Mouse (Mus musculus): Measurements from ENCODE around the gene Gm21833. TPM values are rescaled to one million over a fixed set of nuclear protein-coding genes. Genes with fewer than 3 reads are reported as not detected.
"Not testable (repeated sequence)": the region's sequence is repeated elsewhere in the genome, so short reads cannot be mapped to it uniquely, and the experiment has no call there.

The Gm21833 gene
- polyA plus RNA-seq (2015; fragmentation: Nextera tagmentation; extraction: Ambion mirVana): not detected in 2 replicates

GRCm38 (mm10) chr16:82828082-82828481 is at the start of gene Gm21833:
Gm21833 (plus strand) TSS chr16:82828382.
- not testable (repeated sequence) for H3K27me3 ChIP-seq (replicated peaks; ENCODE audit: control insufficient read depth, insufficient read depth, low read length); H3K9me3 ChIP-seq (ENCODE audit: control insufficient read depth, low read length); H3K4me2 ChIP-seq (ENCODE audit: low read length); H3K36me3 ChIP-seq (ENCODE audit: control insufficient read depth, insufficient read depth); H3K9ac ChIP-seq (replicated peaks; ENCODE audit: low read depth, low read length); H3K4me3 ChIP-seq (replicated peaks; ENCODE audit: low read length); ATAC-seq; H3K27ac ChIP-seq (ENCODE audit: low read length); H3K4me1 ChIP-seq (replicated peaks; ENCODE audit: control insufficient read depth, insufficient read depth, low read length)
- WGBS: 90% methylated on average over 2 of the region's 2 CpGs

- ATAC-seq: no peak
- Histone ChIP-seq H3K4me1 (replicated peaks; ENCODE audit: control insufficient read depth, insufficient read depth, low read length) (no peaks in the 10 kb centered on the region), H3K4me3 (replicated peaks; ENCODE audit: low read length) (no peak overlapping the region), H3K4me2 (ENCODE audit: low read length) (no peak overlapping the region), H3K27me3 (replicated peaks; ENCODE audit: control insufficient read depth, insufficient read depth, low read length) (no peaks in the 10 kb centered on the region), H3K9ac (replicated peaks; ENCODE audit: low read depth, low read length) (no peak overlapping the region), H3K36me3 (ENCODE audit: control insufficient read depth, insufficient read depth) (no peaks in the 10 kb centered on the region), H3K9me3 (ENCODE audit: control insufficient read depth, low read length) (no peaks in the 10 kb centered on the region), H3K27ac (ENCODE audit: low read length) (no peak overlapping the region)
These were observed 38.7 kb upstream of the Gm21833 start for GRCm38 (mm10) chr16:82789521-82789920.

GRCm38 (mm10) chr16:82796489-82796888 is 31.7 kb upstream of the Gm21833 start:
- Histone ChIP-seq H3K4me2 (ENCODE audit: low read length) (no peak overlapping the region), H3K4me1 (replicated peaks; ENCODE audit: control insufficient read depth, insufficient read depth, low read length) (no peaks in the 10 kb centered on the region), H3K36me3 (ENCODE audit: control insufficient read depth, insufficient read depth) (no peaks in the 10 kb centered on the region), H3K9ac (replicated peaks; ENCODE audit: low read depth, low read length) (no peak overlapping the region), H3K27ac (ENCODE audit: low read length) (no peak overlapping the region), H3K9me3 (ENCODE audit: control insufficient read depth, low read length) (no peaks in the 10 kb centered on the region), H3K4me3 (replicated peaks; ENCODE audit: low read length) (no peak overlapping the region), H3K27me3 (replicated peaks; ENCODE audit: control insufficient read depth, insufficient read depth, low read length) (no peaks in the 10 kb centered on the region)
- ATAC-seq: no peak
- 89% methylated on average over 4 of the region's 4 CpGs for WGBS

GRCm38 (mm10) chr16:82815255-82815654 is 12.9 kb upstream of the Gm21833 start:
- no peak overlapping the region for H3K4me2 ChIP-seq (ENCODE audit: low read length)
- no peaks in the 10 kb centered on the region for H3K4me1 ChIP-seq (replicated peaks; ENCODE audit: control insufficient read depth, insufficient read depth, low read length)
- H3K9me3 ChIP-seq (ENCODE audit: control insufficient read depth, low read length): no peaks in the 10 kb centered on the region
- no peak overlapping the region for H3K27ac ChIP-seq (ENCODE audit: low read length)
- H3K27me3 ChIP-seq (replicated peaks; ENCODE audit: control insufficient read depth, insufficient read depth, low read length): no peaks in the 10 kb centered on the region
- no peak overlapping the region for H3K4me3 ChIP-seq (replicated peaks; ENCODE audit: low read length)
- no peak overlapping the region for H3K9ac ChIP-seq (replicated peaks; ENCODE audit: low read depth, low read length)
- H3K36me3 ChIP-seq (ENCODE audit: control insufficient read depth, insufficient read depth): no peaks in the 10 kb centered on the region
- no peak for ATAC-seq

- Histone ChIP-seq H3K9me3 (ENCODE audit: control insufficient read depth, low read length) (no peaks in the 10 kb centered on the region), H3K4me1 (replicated peaks; ENCODE audit: control insufficient read depth, insufficient read depth, low read length) (no peaks in the 10 kb centered on the region), H3K9ac (replicated peaks; ENCODE audit: low read depth, low read length) (no peak overlapping the region), H3K36me3 (ENCODE audit: control insufficient read depth, insufficient read depth) (no peaks in the 10 kb centered on the region), H3K4me2 (ENCODE audit: low read length) (no peak overlapping the region), H3K27me3 (replicated peaks; ENCODE audit: control insufficient read depth, insufficient read depth, low read length) (no peaks in the 10 kb centered on the region), H3K27ac (ENCODE audit: low read length) (no peak overlapping the region), H3K4me3 (replicated peaks; ENCODE audit: low read length) (no peak overlapping the region)
- WGBS: 24% methylated on average over 2 of the region's 2 CpGs
- ATAC-seq: peak; percentile 78
These were observed 11.6 kb upstream of the Gm21833 start for GRCm38 (mm10) chr16:82816615-82817014.

- no peak overlapping the region for H3K27ac ChIP-seq (ENCODE audit: low read length)
- WGBS: 76% methylated on average over 2 of the region's 2 CpGs
- no peaks in the 10 kb centered on the region for H3K36me3 ChIP-seq (ENCODE audit: control insufficient read depth, insufficient read depth)
- no peak overlapping the region for H3K4me3 ChIP-seq (replicated peaks; ENCODE audit: low read length)
- H3K4me2 ChIP-seq (ENCODE audit: low read length): no peak overlapping the region
- no peaks in the 10 kb centered on the region for H3K27me3 ChIP-seq (replicated peaks; ENCODE audit: control insufficient read depth, insufficient read depth, low read length)
- H3K4me1 ChIP-seq (replicated peaks; ENCODE audit: control insufficient read depth, insufficient read depth, low read length): no peaks in the 10 kb centered on the region
- ATAC-seq: no peak
- no peak overlapping the region for H3K9ac ChIP-seq (replicated peaks; ENCODE audit: low read depth, low read length)
- H3K9me3 ChIP-seq (ENCODE audit: control insufficient read depth, low read length): no peaks in the 10 kb centered on the region
These were observed 27.6 kb downstream of the Gm21833 start for GRCm38 (mm10) chr16:82855752-82856151.

GRCm38 (mm10) chr16:82864590-82864989 is 36.4 kb downstream of the Gm21833 start:
- 67% methylated on average over 7 of the region's 7 CpGs for WGBS
- H3K27me3 ChIP-seq (replicated peaks; ENCODE audit: control insufficient read depth, insufficient read depth, low read length): no peaks in the 10 kb centered on the region
- H3K4me1 ChIP-seq (replicated peaks; ENCODE audit: control insufficient read depth, insufficient read depth, low read length): no peaks in the 10 kb centered on the region
- no peaks in the 10 kb centered on the region for H3K36me3 ChIP-seq (ENCODE audit: control insufficient read depth, insufficient read depth)
- H3K4me3 ChIP-seq (replicated peaks; ENCODE audit: low read length): no peak overlapping the region
- no peak for ATAC-seq
- no peak overlapping the region for H3K27ac ChIP-seq (ENCODE audit: low read length)
- no peak overlapping the region for H3K9ac ChIP-seq (replicated peaks; ENCODE audit: low read depth, low read length)
- no peak overlapping the region for H3K4me2 ChIP-seq (ENCODE audit: low read length)
- no peaks in the 10 kb centered on the region for H3K9me3 ChIP-seq (ENCODE audit: control insufficient read depth, low read length)

Measured in forebrain, embryonic 16.5 days (tissue).